Mouse (Mus musculus): Measurements from ENCODE around the gene Eya2. TPM values are rescaled to one million over a fixed set of nuclear protein-coding genes. Genes with fewer than 3 reads are reported as not detected.

Gene Eya2
- total and polyA plus RNA-seq, 3 experiments = not detected

DNA sequence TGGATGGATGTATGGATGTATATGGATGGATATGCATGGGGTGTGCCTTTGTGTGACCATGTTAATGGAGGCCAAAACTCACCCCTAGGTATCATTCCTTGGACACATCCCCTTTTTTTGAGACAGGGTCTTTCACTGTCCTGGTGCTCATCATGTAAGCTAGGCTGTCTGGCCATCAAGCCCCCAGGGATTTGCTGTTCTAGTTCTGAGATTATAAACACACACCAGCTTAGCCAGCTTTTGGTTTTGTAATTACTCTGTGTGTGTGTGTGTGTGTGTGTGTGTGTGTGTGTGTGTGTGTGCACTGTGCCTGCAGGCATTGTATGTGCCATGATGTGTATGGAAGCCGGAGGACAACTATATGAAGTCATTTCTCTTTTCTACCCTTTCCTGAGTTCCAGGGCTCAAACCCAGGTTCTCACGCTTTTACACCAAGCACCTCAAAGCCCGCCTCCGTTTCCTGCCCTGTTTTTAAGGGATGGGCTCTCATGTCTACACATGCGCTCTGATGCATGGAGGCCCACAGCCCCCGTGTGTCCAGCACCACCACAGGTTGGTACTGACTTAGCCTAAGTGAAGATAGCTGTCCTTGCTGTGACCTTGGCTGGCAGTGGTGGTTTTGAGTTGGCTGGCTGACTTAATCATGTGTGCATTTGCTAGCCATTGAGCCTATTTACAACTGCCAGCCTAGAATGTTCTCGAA lies 16.9 kb downstream of the Eya2 start:
- H3K27me3 ChIP-seq (ENCODE audit: control insufficient read depth in 1 of 2, insufficient read depth in 2 of 2, low read length in 2 of 2) = no peaks in the 10 kb centered on the region
- no peak overlapping the region for H3K9ac ChIP-seq (ENCODE audit: control insufficient read depth, low read depth, low read length, poor library complexity, severe bottlenecking)
- TF ChIP-seq E2F4 (IDR thresholded peaks at IDR 0.05; ENCODE audit: borderline replicate concordance, low read depth, low read length) (no peak), NELFE (IDR thresholded peaks at IDR 0.05; ENCODE audit: low read depth, low read length) (no peak), UBTF (IDR thresholded peaks at IDR 0.05; ENCODE audit: borderline replicate concordance, insufficient read depth, low read depth, low read length) (no peak), SMC3 (IDR thresholded peaks at IDR 0.05; ENCODE audit: low read depth, low read length) (no peak), CHD1 (IDR thresholded peaks at IDR 0.05; ENCODE audit: low read depth, low read length) (no peak), USF2 (IDR thresholded peaks at IDR 0.05; ENCODE audit: borderline replicate concordance in 1 of 2, insufficient read depth in 1 of 2, low read depth in 1 of 2, low read length in 2 of 2) (no peak), TCF12 (IDR thresholded peaks at IDR 0.05; ENCODE audit: low read depth, low read length) (no peak), MXI1 (IDR thresholded peaks at IDR 0.05; ENCODE audit: low read depth, low read length) (no peak), HCFC1 (IDR thresholded peaks at IDR 0.05; ENCODE audit: low read depth, low read length) (no peak), JUND (IDR thresholded peaks at IDR 0.05; ENCODE audit: low read depth, low read length) (no peak), SIN3A (IDR thresholded peaks at IDR 0.05; ENCODE audit: low read length) (no peak), BHLHE40 (IDR thresholded peaks at IDR 0.05; ENCODE audit: borderline replicate concordance, low read depth, low read length) (no peak), KAT2A (conservative IDR thresholded peaks at IDR 0.05; ENCODE audit: low read depth, low read length) (no peak), CTCF (IDR thresholded peaks at IDR 0.05 in 2 of 3, conservative IDR thresholded peaks at IDR 0.05 in 1 of 3; ENCODE audit: control insufficient read depth in 1 of 3, insufficient read depth in 1 of 3, low read depth in 2 of 3, low read length in 3 of 3, poor library complexity in 1 of 3, severe bottlenecking in 1 of 3) (no peak), MAZ (IDR thresholded peaks at IDR 0.05; ENCODE audit: low read depth, low read length) (no peak)
- H3K79me2 ChIP-seq (ENCODE audit: control insufficient read depth, insufficient read depth, low read length, poor library complexity) = no peaks in the 10 kb centered on the region
- H3K4me1 ChIP-seq (ENCODE audit: control insufficient read depth in 1 of 2, insufficient read depth in 2 of 2, low read length in 2 of 2) = no peaks in the 10 kb centered on the region
- DNase-seq (ENCODE audit: low read depth, low spot score) = no peak
- no peak overlapping the region for H3K4me3 ChIP-seq (ENCODE audit: control insufficient read depth in 1 of 2, insufficient read depth in 1 of 2, low read depth in 2 of 2, low read length in 2 of 2)
- H3K9me3 ChIP-seq (replicated peaks; ENCODE audit: insufficient read depth, low read length) = no peaks in the 10 kb centered on the region
- no peak overlapping the region for H3K27ac ChIP-seq (ENCODE audit: control insufficient read depth, low read depth, low read length)
- H3K36me3 ChIP-seq (ENCODE audit: control insufficient read depth in 1 of 2, insufficient read depth in 2 of 2, low read length in 2 of 2) = no peaks in the 10 kb centered on the region

- Histone ChIP-seq H3K27ac (ENCODE audit: control insufficient read depth, low read depth, low read length) (no peak overlapping the region), H3K36me3 (ENCODE audit: control insufficient read depth in 1 of 2, insufficient read depth in 2 of 2, low read length in 2 of 2) (no peaks in the 10 kb centered on the region), H3K27me3 (ENCODE audit: control insufficient read depth in 1 of 2, insufficient read depth in 2 of 2, low read length in 2 of 2) (no peaks in the 10 kb centered on the region), H3K9ac (ENCODE audit: control insufficient read depth, low read depth, low read length, poor library complexity, severe bottlenecking) (no peak overlapping the region), H3K4me3 (ENCODE audit: control insufficient read depth in 1 of 2, insufficient read depth in 1 of 2, low read depth in 2 of 2, low read length in 2 of 2) (no peak overlapping the region), H3K9me3 (replicated peaks; ENCODE audit: insufficient read depth, low read length) (no peaks in the 10 kb centered on the region), H3K79me2 (ENCODE audit: control insufficient read depth, insufficient read depth, low read length, poor library complexity) (no peaks in the 10 kb centered on the region), H3K4me1 (ENCODE audit: control insufficient read depth in 1 of 2, insufficient read depth in 2 of 2, low read length in 2 of 2) (no peaks in the 10 kb centered on the region)
- DNase-seq (ENCODE audit: low read depth, low spot score) = no peak
- TF ChIP-seq ZNF384 (IDR thresholded peaks at IDR 0.05; ENCODE audit: low read depth, low read length) (no peak), MAFK (IDR thresholded peaks at IDR 0.05; ENCODE audit: borderline replicate concordance, low read depth, low read length) (no peak), RAD21 (IDR thresholded peaks at IDR 0.05; ENCODE audit: low read depth, low read length) (no peak), TCF12 (IDR thresholded peaks at IDR 0.05; ENCODE audit: low read depth, low read length) (no peak), MEF2A (IDR thresholded peaks at IDR 0.05; ENCODE audit: extremely low read depth, insufficient replicate concordance, low read depth, low read length, poor library complexity, severe bottlenecking) (no peak), ZMIZ1 (IDR thresholded peaks at IDR 0.05; ENCODE audit: low read depth, low read length) (no peak), GABPA (IDR thresholded peaks at IDR 0.05; ENCODE audit: low read depth, low read length) (no peak), POLR2AphosphoS2 (IDR thresholded peaks at IDR 0.05; ENCODE audit: low read length) (no peak), CHD1 (IDR thresholded peaks at IDR 0.05; ENCODE audit: low read depth, low read length) (no peak), SIN3A (IDR thresholded peaks at IDR 0.05; ENCODE audit: low read length) (no peak), EP300 (IDR thresholded peaks at IDR 0.05; ENCODE audit: low read depth in 1 of 2, low read length in 2 of 2) (no peak), POLR2A (IDR thresholded peaks at IDR 0.05; ENCODE audit: control insufficient read depth in 1 of 2, insufficient read depth in 1 of 2, low read depth in 1 of 2, low read length in 2 of 2, poor library complexity in 1 of 2) (no peak), HCFC1 (IDR thresholded peaks at IDR 0.05; ENCODE audit: low read depth, low read length) (no peak), ZKSCAN1 (IDR thresholded peaks at IDR 0.05; ENCODE audit: low read depth, low read length) (no peak), JUND (IDR thresholded peaks at IDR 0.05; ENCODE audit: low read depth, low read length) (no peak), UBTF (IDR thresholded peaks at IDR 0.05; ENCODE audit: borderline replicate concordance, insufficient read depth, low read depth, low read length) (no peak), KAT2A (conservative IDR thresholded peaks at IDR 0.05; ENCODE audit: low read depth, low read length) (no peak), ELF1 (IDR thresholded peaks at IDR 0.05; ENCODE audit: low read depth, low read length) (no peak)
Observed at GRCm38 (mm10) chr2:165613741-165614339, 19.0 kb downstream of the Eya2 start.
